Mouse (Mus musculus) erythroblast, adult 5-6 weeks (primary cell): Measurements from ENCODE around the gene Ccdc60. TPM values are rescaled to one million over a fixed set of nuclear protein-coding genes. Genes with fewer than 3 reads are reported as not detected.
"Not testable (repeated sequence)": the region's sequence is repeated elsewhere in the genome, so short reads cannot be mapped to it uniquely, and the experiment has no call there.

Experiments used
- ATAC-seq: replicated peaks from 2 replicates; pipeline ENCODE4 v1.8.0; 2016; ENCODE audit warnings: moderate number of reproducible peaks, mild to moderate bottlenecking, moderate TSS enrichment, inconsistent platforms; ENCODE audit not compliant: poor library complexity, low FRiP score, severe bottlenecking
- total RNA-seq, 2 experiments: library from RNA; stranded (forward) in 1 of 2; stranded (reverse) in 1 of 2; fragments of 150-400 nt in 1 of 2; fragments of 200-764, 138-1000 nt in 1 of 2; gene quantifications; 2 replicates each; pipeline versions ENCODE4 v1.2.3 to v1.2.4; 2015 to 2017; ENCODE audit warnings: low replicate concordance in 2 of 2

Ccdc60 gene
- total RNA-seq (2015; ENCODE audit: low replicate concordance) = not detected in 2 replicates
- total RNA-seq (2017; ENCODE audit: low replicate concordance) = not detected in 2 replicates

GRCm38 (mm10) chr5:116288849-116289570, at the start of gene Ccdc60:
Ccdc60 (minus strand) TSS chr5:116288985.
- no peak for ATAC-seq

GRCm38 (mm10) chr5:116336191-116336590, 47.4 kb upstream of the Ccdc60 start:
- ATAC-seq = no peak

- ATAC-seq = no peak
These were observed 40.1 kb upstream of the Ccdc60 start for GRCm38 (mm10) chr5:116328911-116329310.

GRCm38 (mm10) chr5:116323401-116323800, 34.6 kb upstream of the Ccdc60 start:
- no peak for ATAC-seq

GRCm38 (mm10) chr5:116322365-116323027, 33.7 kb upstream of the Ccdc60 start:
- ATAC-seq = no peak

GRCm38 (mm10) chr5:116313711-116314110, 24.9 kb upstream of the Ccdc60 start:
- no peak for ATAC-seq

GRCm38 (mm10) chr5:116312111-116312737, 23.4 kb upstream of the Ccdc60 start:
- no peak for ATAC-seq

GRCm38 (mm10) chr5:116311636-116312035, 22.9 kb upstream of the Ccdc60 start:
- ATAC-seq = no peak

GRCm38 (mm10) chr5:116309383-116309801, 20.6 kb upstream of the Ccdc60 start:
- ATAC-seq = no peak

- ATAC-seq = no peak
These were observed 16.8 kb upstream of the Ccdc60 start for GRCm38 (mm10) chr5:116305557-116305956.

GRCm38 (mm10) chr5:116305146-116305545, 16.4 kb upstream of the Ccdc60 start:
- ATAC-seq = not testable (repeated sequence)

- ATAC-seq = no peak
These were observed 12.2 kb upstream of the Ccdc60 start for GRCm38 (mm10) chr5:116300984-116301383.

- no peak for ATAC-seq
These were observed 4.7 kb upstream of the Ccdc60 start for GRCm38 (mm10) chr5:116293501-116293900.

- ATAC-seq = no peak
These were observed 1.8 kb upstream of the Ccdc60 start for GRCm38 (mm10) chr5:116290584-116290983.

GRCm38 (mm10) chr5:116289897-116290296, 1.1 kb upstream of the Ccdc60 start:
- no peak for ATAC-seq

- ATAC-seq = no peak
These were observed 602 bp downstream of the Ccdc60 start for GRCm38 (mm10) chr5:116288183-116288582.

- no peak for ATAC-seq
These were observed 3.1 kb downstream of the Ccdc60 start for GRCm38 (mm10) chr5:116285532-116286176.

- ATAC-seq = no peak
These were observed 8.3 kb downstream of the Ccdc60 start for GRCm38 (mm10) chr5:116280518-116280917.

GRCm38 (mm10) chr5:116278436-116278918, 10.3 kb downstream of the Ccdc60 start:
- ATAC-seq = no peak

GRCm38 (mm10) chr5:116277951-116278350, 10.8 kb downstream of the Ccdc60 start:
- ATAC-seq = no peak
